Mouse (Mus musculus): ENCODE measurements around the gene Olfr1491.

The Olfr1491 gene

GRCm38 (mm10) chr19:13696968-13697367 is at the start of gene Olfr1491:
TSS of gene Olfr1491 (plus strand) at chr19:13697268.
- DNase-seq (ENCODE audit: low read depth, low spot score): no peak

- DNase-seq (ENCODE audit: low read depth, low spot score): no peak
Measured at GRCm38 (mm10) chr19:13650791-13651190, 46.3 kb upstream of the Olfr1491 start, which contains the start of gene Olfr1490. TSS of gene Olfr1490 (plus strand) at chr19:13651091.

GRCm38 (mm10) chr19:13722978-13723377 is 25.9 kb downstream of the Olfr1491 start, which contains the start of gene Olfr1493-ps1:
TSS of gene Olfr1493-ps1 (plus strand) at chr19:13723278.
- DNase-seq (ENCODE audit: low read depth, low spot score): no peak

DNA sequence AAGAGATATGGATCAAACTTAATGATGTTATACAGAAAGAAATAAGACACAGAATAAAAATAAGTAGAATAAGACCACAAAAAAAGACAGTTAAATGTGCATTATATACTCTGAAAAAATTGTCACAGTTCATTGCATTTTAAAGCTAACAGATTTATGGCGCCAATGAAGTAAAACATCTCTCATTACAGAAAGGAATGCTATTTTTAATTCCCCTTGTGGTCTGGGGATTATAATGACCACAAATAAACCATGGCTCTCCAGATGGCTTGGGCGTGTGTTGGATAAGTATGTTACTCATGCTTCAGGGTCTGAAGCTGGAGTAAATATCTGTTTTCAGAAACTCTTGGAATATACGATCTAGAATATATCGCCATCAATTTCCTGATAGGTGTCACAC is 42.4 kb downstream of the Olfr1491 start, which contains the start of gene Olfr1494:
Gene Olfr1494, plus strand, starts transcription at position 301 of the 400 bp plus-strand sequence.
- no peak for DNase-seq (ENCODE audit: low read depth, low spot score)

- no peak for DNase-seq (ENCODE audit: low read depth, low spot score)
Measured at GRCm38 (mm10) chr19:13749366-13749765, 52.3 kb downstream of the Olfr1491 start.

Data from CD4-positive, CD25-positive, alpha-beta regulatory T cell, adult 2 months (primary cell).